ENCODE assay signal across 2 mouse cellular contexts in the genomic region with DNA sequence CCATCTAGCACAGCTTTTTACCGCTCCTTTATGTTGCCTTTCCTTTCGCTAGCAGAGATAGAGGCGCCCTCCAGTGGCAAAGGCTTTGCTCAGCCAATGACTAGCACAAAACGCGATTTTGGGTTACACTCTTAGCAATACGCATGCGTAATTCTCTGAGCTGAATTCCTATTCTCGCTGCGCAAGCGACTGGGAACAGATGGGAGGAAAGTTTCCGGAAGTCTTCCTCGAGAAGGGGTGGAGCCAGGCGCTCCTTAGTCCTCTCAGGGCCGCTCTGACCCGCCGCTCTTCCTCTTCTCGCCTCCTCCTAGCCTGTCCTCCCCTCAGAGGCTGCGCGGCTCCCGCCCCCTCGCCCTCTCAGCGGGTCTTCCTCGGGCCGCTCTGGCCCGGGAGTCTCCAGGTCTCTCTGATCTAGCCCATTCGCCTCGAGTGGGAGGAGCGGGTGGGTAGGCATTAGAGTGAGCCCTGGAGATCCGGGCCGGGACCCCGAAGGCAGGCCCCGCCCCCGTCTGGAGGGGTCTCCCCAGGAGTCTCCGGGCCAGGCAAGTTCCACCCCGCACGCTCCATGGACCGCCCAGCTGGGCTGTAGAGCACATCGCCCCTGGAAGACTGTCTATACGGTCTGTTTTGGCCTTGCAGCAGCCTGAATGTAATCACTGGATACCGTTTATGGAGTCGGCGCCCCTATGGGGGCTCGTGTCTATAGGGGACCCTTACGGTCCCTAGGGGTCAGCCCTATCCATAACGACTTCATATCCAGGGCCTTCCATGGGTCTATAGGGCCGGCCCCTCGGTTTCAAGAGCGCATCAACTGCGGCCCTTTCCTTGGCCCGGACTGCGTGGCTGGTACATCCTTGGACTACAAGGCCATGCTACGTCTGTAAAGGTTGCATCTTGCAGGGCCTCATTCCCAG.
TF ChIP-seq lines count a peak whose summit lies in the region.

A gene (plus strand): TSS at position 633 of the 914 bp plus-strand sequence.

TF ChIP-seq in C2C12, 6 proteins besides CTCF, POLR2A, EP300 and RAD21 (continued from another document):
- no peak for TF ChIP-seq MYOD1 (IDR thresholded peaks at IDR 0.05; ENCODE audit: control insufficient read depth, insufficient read length, low read depth)
TF ChIP-seq in C2C12: peak in this region for 0.

TF ChIP-seq in myocyte, 11 proteins besides CTCF, POLR2A, EP300 and RAD21 (continued from another document):
- TF ChIP-seq SRF (IDR thresholded peaks at IDR 0.05; ENCODE audit: control insufficient read depth, insufficient read length, low read depth) (no peak), REST (IDR thresholded peaks at IDR 0.05; ENCODE audit: insufficient read depth, insufficient read length) (no peak), TCF12 (IDR thresholded peaks at IDR 0.05; ENCODE audit: insufficient read depth, poor library complexity, severe bottlenecking) (no peak), TCF3 (IDR thresholded peaks at IDR 0.05; ENCODE audit: insufficient read length, low read depth) (no peak), MYOG (IDR thresholded peaks at IDR 0.05; ENCODE audit: control insufficient read depth in 1 of 3, insufficient read depth in 1 of 3, insufficient read length in 2 of 3, low read depth in 2 of 3) (no peak)
